Mouse (Mus musculus): ENCODE measurements at regions not wholly inside any gene's neighbourhood (a gene's known extent, or its start where the extent isn't known, plus 50 kb on each side); places are given as distances from the start of the nearest gene placed in this dataset.

DNA sequence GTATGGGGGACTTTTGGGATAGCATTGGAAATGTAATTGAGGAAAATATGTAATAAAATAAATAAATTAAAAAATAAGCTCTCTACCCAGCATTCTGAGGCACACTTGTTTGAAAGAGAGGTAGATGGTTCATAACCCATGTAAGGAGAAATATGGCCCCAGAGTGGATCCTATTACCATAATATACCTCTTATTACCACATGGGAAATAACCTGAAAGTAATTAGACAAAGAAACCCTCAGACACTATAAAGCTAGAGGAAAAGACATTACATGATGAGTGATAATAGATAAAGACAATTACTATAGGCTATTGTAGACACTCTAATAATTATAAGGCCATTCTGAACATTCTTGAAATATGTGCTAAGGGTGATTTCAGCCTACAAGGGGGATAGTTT is 2444.8 kb upstream of the Gm12353 start:
- no peaks in the 10 kb centered on the region for H3K27me3 ChIP-seq (ENCODE audit: control insufficient read depth, insufficient read depth, low read length)
- H3K27ac ChIP-seq (ENCODE audit: insufficient read depth, low read length) = no peak overlapping the region
- no peak overlapping the region for H3K4me3 ChIP-seq (replicated peaks; ENCODE audit: insufficient read depth, low read depth, low read length)
- DNase-seq = no peak
- no peaks in the 10 kb centered on the region for H3K4me1 ChIP-seq (ENCODE audit: control insufficient read depth, insufficient read depth, low read length)
- TF ChIP-seq CTCF (IDR thresholded peaks at IDR 0.05; ENCODE audit: borderline replicate concordance, insufficient read depth, low read depth, low read length) (no peak), POLR2A (IDR thresholded peaks at IDR 0.05; ENCODE audit: borderline replicate concordance, insufficient read depth, low read length) (no peak)

DNA sequence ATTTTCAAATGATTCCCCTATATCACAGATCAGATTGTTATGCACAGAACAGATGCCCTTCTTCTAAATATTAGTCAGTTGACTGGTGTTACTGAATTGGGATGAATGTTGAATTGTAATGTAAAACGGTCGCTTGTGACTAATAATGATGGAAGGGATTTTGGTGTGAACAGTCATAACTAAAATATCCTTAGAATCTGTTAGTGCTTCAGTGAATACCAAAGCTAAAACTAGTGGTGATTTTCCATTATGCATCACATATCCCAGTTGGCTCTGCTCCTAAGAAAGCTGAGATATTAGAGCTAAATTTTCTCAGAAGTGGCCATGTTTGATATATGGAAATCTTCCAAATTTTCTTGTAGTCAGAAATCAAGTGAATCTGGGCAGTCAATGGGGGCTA is 2441.7 kb upstream of the Gm12353 start:
- Histone ChIP-seq H3K27ac (ENCODE audit: insufficient read depth, low read length) (no peak overlapping the region), H3K4me3 (replicated peaks; ENCODE audit: insufficient read depth, low read depth, low read length) (no peak overlapping the region), H3K4me1 (ENCODE audit: control insufficient read depth, insufficient read depth, low read length) (no peaks in the 10 kb centered on the region), H3K27me3 (ENCODE audit: control insufficient read depth, insufficient read depth, low read length) (no peaks in the 10 kb centered on the region)
- WGBS = 73% methylated on average over 2 of the region's 2 CpGs
- no peak for DNase-seq
- TF ChIP-seq POLR2A (IDR thresholded peaks at IDR 0.05; ENCODE audit: borderline replicate concordance, insufficient read depth, low read length) (no peak), CTCF (IDR thresholded peaks at IDR 0.05; ENCODE audit: borderline replicate concordance, insufficient read depth, low read depth, low read length) (no peak)

DNA sequence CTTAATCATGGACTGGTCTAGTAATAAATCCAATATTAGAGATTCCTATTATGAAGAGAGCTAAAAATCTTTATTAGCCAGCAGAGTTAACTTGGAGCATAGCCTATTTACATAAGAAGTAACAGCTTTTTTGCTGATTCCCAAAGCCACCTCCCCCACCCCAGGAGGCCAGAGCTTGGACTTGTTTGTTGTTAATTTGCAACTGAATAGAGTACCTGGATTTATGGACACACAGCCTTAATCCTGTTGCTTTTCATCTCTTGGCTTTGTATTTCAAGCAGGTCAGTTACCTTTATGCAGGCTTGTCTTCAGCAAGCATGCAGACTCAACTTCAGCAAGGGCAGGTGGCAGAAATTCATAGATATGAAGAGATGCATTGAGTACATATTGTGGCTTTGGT is 2396.5 kb upstream of the Gm12353 start:
- DNase-seq = no peak
- Histone ChIP-seq H3K27ac (ENCODE audit: insufficient read depth, low read length) (no peak overlapping the region), H3K27me3 (ENCODE audit: control insufficient read depth, insufficient read depth, low read length) (no peaks in the 10 kb centered on the region), H3K4me1 (ENCODE audit: control insufficient read depth, insufficient read depth, low read length) (no peaks in the 10 kb centered on the region), H3K4me3 (replicated peaks; ENCODE audit: insufficient read depth, low read depth, low read length) (no peak overlapping the region)
- TF ChIP-seq POLR2A (IDR thresholded peaks at IDR 0.05; ENCODE audit: borderline replicate concordance, insufficient read depth, low read length) (no peak), CTCF (IDR thresholded peaks at IDR 0.05; ENCODE audit: borderline replicate concordance, insufficient read depth, low read depth, low read length) (no peak)

DNA sequence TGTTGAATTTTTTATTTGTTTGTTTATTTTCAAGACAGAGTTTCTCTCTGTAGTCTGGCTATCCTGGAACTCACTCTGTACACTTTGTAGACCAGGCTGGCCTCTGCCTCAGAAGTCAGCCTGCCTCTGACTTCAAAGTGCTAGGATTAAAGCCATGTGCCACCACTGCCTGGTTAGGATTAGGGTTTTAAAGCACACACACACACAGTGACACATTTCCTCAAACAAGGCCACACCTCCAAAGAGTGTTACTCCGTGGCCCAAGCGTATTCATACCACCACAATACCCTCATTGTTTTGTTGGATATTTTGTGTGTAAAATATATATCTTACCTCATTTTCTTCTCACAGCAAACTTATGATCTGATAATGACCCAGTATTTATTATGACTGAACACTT is 2365.4 kb upstream of the Gm12353 start:
- H3K4me3 ChIP-seq (replicated peaks; ENCODE audit: insufficient read depth, low read depth, low read length) = no peak overlapping the region
- DNase-seq = no peak
- H3K27ac ChIP-seq (ENCODE audit: insufficient read depth, low read length) = no peak overlapping the region
- H3K4me1 ChIP-seq (ENCODE audit: control insufficient read depth, insufficient read depth, low read length) = no peaks in the 10 kb centered on the region
- 80% methylated on average over 2 of the region's 2 CpGs for WGBS
- TF ChIP-seq POLR2A (IDR thresholded peaks at IDR 0.05; ENCODE audit: borderline replicate concordance, insufficient read depth, low read length) (no peak), CTCF (IDR thresholded peaks at IDR 0.05; ENCODE audit: borderline replicate concordance, insufficient read depth, low read depth, low read length) (no peak)
- H3K27me3 ChIP-seq (ENCODE audit: control insufficient read depth, insufficient read depth, low read length) = no peaks in the 10 kb centered on the region

DNA sequence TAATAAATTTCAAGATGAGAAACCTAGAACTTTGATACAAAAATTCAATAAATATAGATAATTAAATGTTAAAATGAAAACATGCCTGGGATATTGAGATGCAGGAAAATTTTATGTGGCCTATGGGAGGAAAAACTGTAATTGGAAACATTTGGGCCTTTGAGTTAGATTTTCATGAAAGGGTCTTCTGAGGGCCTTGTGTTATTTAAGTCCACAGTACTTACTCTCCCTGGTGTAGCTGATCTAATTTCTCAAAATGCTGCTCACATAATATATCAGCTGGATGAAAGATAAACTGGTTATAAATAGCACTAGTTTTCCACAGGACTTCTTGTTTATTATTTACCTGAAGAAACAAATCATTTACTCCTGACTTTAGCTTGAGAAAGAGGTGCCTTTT is 2364.9 kb upstream of the Gm12353 start:
- TF ChIP-seq CTCF (IDR thresholded peaks at IDR 0.05; ENCODE audit: borderline replicate concordance, insufficient read depth, low read depth, low read length) (no peak), POLR2A (IDR thresholded peaks at IDR 0.05; ENCODE audit: borderline replicate concordance, insufficient read depth, low read length) (no peak)
- Histone ChIP-seq H3K27ac (ENCODE audit: insufficient read depth, low read length) (no peak overlapping the region), H3K27me3 (ENCODE audit: control insufficient read depth, insufficient read depth, low read length) (no peaks in the 10 kb centered on the region), H3K4me1 (ENCODE audit: control insufficient read depth, insufficient read depth, low read length) (no peaks in the 10 kb centered on the region), H3K4me3 (replicated peaks; ENCODE audit: insufficient read depth, low read depth, low read length) (no peak overlapping the region)
- DNase-seq = no peak

GRCm38 (mm10) chr4:17259143-17259542 is 2346.1 kb upstream of the Gm12353 start:
- 81% methylated on average over 3 of the region's 3 CpGs for WGBS
- Histone ChIP-seq H3K27me3 (ENCODE audit: control insufficient read depth, insufficient read depth, low read length) (no peaks in the 10 kb centered on the region), H3K4me1 (ENCODE audit: control insufficient read depth, insufficient read depth, low read length) (no peaks in the 10 kb centered on the region), H3K4me3 (replicated peaks; ENCODE audit: insufficient read depth, low read depth, low read length) (no peak overlapping the region), H3K27ac (ENCODE audit: insufficient read depth, low read length) (no peak overlapping the region)
- DNase-seq = no peak
- TF ChIP-seq POLR2A (IDR thresholded peaks at IDR 0.05; ENCODE audit: borderline replicate concordance, insufficient read depth, low read length) = no peak
- no peak for TF ChIP-seq CTCF (IDR thresholded peaks at IDR 0.05; ENCODE audit: borderline replicate concordance, insufficient read depth, low read depth, low read length)

GRCm38 (mm10) chr4:17261704-17262103 is 2343.5 kb upstream of the Gm12353 start:
- TF ChIP-seq POLR2A (IDR thresholded peaks at IDR 0.05; ENCODE audit: borderline replicate concordance, insufficient read depth, low read length) = no peak
- no peak for TF ChIP-seq CTCF (IDR thresholded peaks at IDR 0.05; ENCODE audit: borderline replicate concordance, insufficient read depth, low read depth, low read length)
- no peaks in the 10 kb centered on the region for H3K4me1 ChIP-seq (ENCODE audit: control insufficient read depth, insufficient read depth, low read length)
- no peak for DNase-seq
- H3K27ac ChIP-seq (ENCODE audit: insufficient read depth, low read length) = no peak overlapping the region
- H3K4me3 ChIP-seq (replicated peaks; ENCODE audit: insufficient read depth, low read depth, low read length) = no peak overlapping the region
- no peaks in the 10 kb centered on the region for H3K27me3 ChIP-seq (ENCODE audit: control insufficient read depth, insufficient read depth, low read length)

DNA sequence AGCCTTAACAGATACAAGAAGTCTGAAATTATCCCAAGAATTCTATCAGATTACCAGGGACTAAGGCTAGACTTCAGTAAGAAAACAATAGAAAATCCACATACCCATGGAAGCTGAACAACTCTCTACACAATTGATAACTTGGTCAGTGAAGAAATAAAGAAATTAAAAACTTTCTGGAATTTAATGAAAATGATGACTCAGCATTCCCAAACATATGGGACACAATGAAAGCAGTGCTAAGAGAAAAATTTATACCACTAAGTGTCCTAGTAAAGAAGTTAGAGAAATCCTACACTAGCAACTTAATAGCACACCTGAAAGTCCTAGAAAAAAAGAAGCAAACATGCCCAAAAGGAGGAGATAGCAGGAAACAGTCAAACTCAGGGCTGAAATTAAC is 2306.1 kb upstream of the Gm12353 start:
- no peaks in the 10 kb centered on the region for H3K27me3 ChIP-seq (ENCODE audit: control insufficient read depth, insufficient read depth, low read length)
- H3K4me3 ChIP-seq (replicated peaks; ENCODE audit: insufficient read depth, low read depth, low read length) = no peak overlapping the region
- H3K4me1 ChIP-seq (ENCODE audit: control insufficient read depth, insufficient read depth, low read length) = no peaks in the 10 kb centered on the region
- H3K27ac ChIP-seq (ENCODE audit: insufficient read depth, low read length) = no peak overlapping the region
- DNase-seq = no peak
- TF ChIP-seq POLR2A (IDR thresholded peaks at IDR 0.05; ENCODE audit: borderline replicate concordance, insufficient read depth, low read length) (no peak), CTCF (IDR thresholded peaks at IDR 0.05; ENCODE audit: borderline replicate concordance, insufficient read depth, low read depth, low read length) (no peak)

- TF ChIP-seq POLR2A (IDR thresholded peaks at IDR 0.05; ENCODE audit: borderline replicate concordance, insufficient read depth, low read length) (no peak), CTCF (IDR thresholded peaks at IDR 0.05; ENCODE audit: borderline replicate concordance, insufficient read depth, low read depth, low read length) (no peak)
- no peak for DNase-seq
- H3K27ac ChIP-seq (ENCODE audit: insufficient read depth, low read length) = no peak overlapping the region
- H3K27me3 ChIP-seq (ENCODE audit: control insufficient read depth, insufficient read depth, low read length) = no peaks in the 10 kb centered on the region
- H3K4me1 ChIP-seq (ENCODE audit: control insufficient read depth, insufficient read depth, low read length) = no peaks in the 10 kb centered on the region
- H3K4me3 ChIP-seq (replicated peaks; ENCODE audit: insufficient read depth, low read depth, low read length) = no peak overlapping the region
These were observed 2286.2 kb upstream of the Gm12353 start for GRCm38 (mm10) chr4:17319061-17319460.
